14 mouse cellular contexts compared by ENCODE assay signal in the genomic region with DNA sequence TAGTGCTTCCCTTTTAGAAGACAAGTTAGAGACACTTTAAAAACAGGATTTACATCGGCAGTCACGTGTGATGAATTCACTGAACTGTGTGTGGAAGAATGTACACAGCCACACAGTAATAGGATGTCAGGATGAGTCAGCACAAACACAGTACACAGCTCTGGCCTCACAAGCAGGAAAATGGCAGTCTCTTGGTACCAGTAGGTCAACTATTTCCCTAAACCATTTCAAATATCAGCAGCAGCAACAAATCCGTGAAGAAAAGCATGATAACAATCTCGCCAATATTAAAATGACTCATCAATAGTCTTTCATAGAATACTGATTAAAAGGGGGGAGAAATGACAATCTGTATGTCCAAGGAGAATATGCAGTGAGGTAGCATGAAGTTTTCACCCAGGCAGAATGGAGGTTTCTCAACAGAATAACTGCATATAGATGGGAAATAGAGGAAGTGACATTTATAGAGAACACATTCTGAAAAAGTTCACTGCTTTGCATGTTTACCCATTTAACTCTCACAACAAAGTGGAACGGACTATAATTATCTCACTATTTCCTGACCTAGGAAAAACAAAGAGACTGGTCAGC. TPM values are rescaled to one million over a fixed set of nuclear protein-coding genes. Genes with fewer than 3 reads are reported as not detected.
DNase-seq lines count a peak whose midpoint lies in the region; ATAC-seq and TF ChIP-seq lines count a peak whose summit lies in the region.
"Had no signal": no experiment of that assay in that cellular context is flagged by ENCODE, and none has a peak within 500 bp of the region (broad histone marks: within the 10 kb centered on the region; RNA-seq: fewer than 3 reads in every experiment).

No protein-coding gene starts in this region.

- H3K36me3 ChIP-seq in spleen, adult 2 months (ENCODE audit: control insufficient read depth, insufficient read depth, low read length), result no peaks in the 10 kb centered on the region
- H3K36me3 ChIP-seq in ES-E14 (ENCODE audit: control insufficient read depth, insufficient read depth, low read length, poor library complexity, severe bottlenecking), result no peaks in the 10 kb centered on the region
- H3K36me3 ChIP-seq: intestine, embryonic 15.5 days; midbrain, embryonic 13.5 days; neural tube, embryonic 13.5 days had no signal

- no peak for TF ChIP-seq POLR2A in spleen, adult 2 months (IDR thresholded peaks at IDR 0.05; ENCODE audit: low read depth, low read length)

- no peaks in the 10 kb centered on the region for H3K27me3 ChIP-seq in spleen, adult 2 months (ENCODE audit: control insufficient read depth, insufficient read depth, low read length)
- H3K27me3 ChIP-seq: intestine, embryonic 15.5 days; midbrain, embryonic 13.5 days; neural tube, embryonic 13.5 days had no signal

- H3K9me3 ChIP-seq in ES-E14 (ENCODE audit: control insufficient read depth, insufficient read depth, low read depth, low read length), result no peaks in the 10 kb centered on the region
- H3K9me3 ChIP-seq: intestine, embryonic 15.5 days; midbrain, embryonic 13.5 days; neural tube, embryonic 13.5 days had no signal

- peak; percentile 33 to 65 for DNase-seq in spleen, adult 2 months (ENCODE audit: low read depth in 1 of 2, low spot score in 2 of 2)
- no peak for DNase-seq in spleen, postnatal 14 days (ENCODE audit: low spot score in 2 of 2)
- DNase-seq in ES-E14 (ENCODE audit: low read depth, low spot score), result no peak
- no peak for DNase-seq in gastrocnemius, postnatal 14 days
- no peak for DNase-seq in ovary, postnatal 14 days (ENCODE audit: low spot score)
- no peak for DNase-seq in adrenal gland, postnatal 36 days
- DNase-seq: cerebellum, postnatal 10 days; right cerebral cortex, postnatal 4 days had no signal

- 37% methylated on average over 5 of the region's 5 CpGs for WGBS in spleen, adult 2 months

- peak; percentile 71 for ATAC-seq in common myeloid progenitor, adult 5-6 weeks (replicated peaks; ENCODE audit: low read depth, poor library complexity, severe bottlenecking)
- ATAC-seq: forebrain, embryonic 14.5 days; intestine, embryonic 15.5 days; midbrain, embryonic 13.5 days had no signal

- peaks cover 8% of the 10 kb centered on the region; the same call in 1 of the 2 replicates for H3K4me1 ChIP-seq in spleen, adult 2 months (ENCODE audit: control insufficient read depth, insufficient read depth, insufficient read length)
- no peaks in the 10 kb centered on the region for H3K4me1 ChIP-seq in ES-E14 (ENCODE audit: control insufficient read depth in 2 of 2, insufficient read depth in 2 of 2, low read length in 2 of 2, poor library complexity in 1 of 2)
- H3K4me1 ChIP-seq: intestine, embryonic 15.5 days; midbrain, embryonic 13.5 days; neural tube, embryonic 13.5 days had no signal

- H3K4me3 ChIP-seq in spleen, adult 2 months (ENCODE audit: extremely low read depth, insufficient read depth, insufficient read length), result no peak overlapping the region
- no peak overlapping the region for H3K4me3 ChIP-seq in ES-E14 (ENCODE audit: insufficient read depth in 1 of 2, low read depth in 1 of 2, low read length in 2 of 2, poor library complexity in 1 of 2, severe bottlenecking in 1 of 2)
- H3K4me3 ChIP-seq: intestine, embryonic 15.5 days; midbrain, embryonic 13.5 days; neural tube, embryonic 13.5 days had no signal

- TF ChIP-seq CTCF in spleen, adult 2 months (IDR thresholded peaks at IDR 0.05; ENCODE audit: extremely low read depth, insufficient read depth, insufficient read length, insufficient replicate concordance), result no peak

- no peak overlapping the region for H3K9ac ChIP-seq in ES-E14 (ENCODE audit: insufficient read depth, low read depth, low read length, poor library complexity, severe bottlenecking)
- H3K9ac ChIP-seq: intestine, embryonic 15.5 days; lung, embryonic 14.5 days; midbrain, embryonic 13.5 days; neural tube, embryonic 13.5 days had no signal

- peak overlapping the region; percentile 40; the same call in 1 of the 2 replicates for H3K27ac ChIP-seq in spleen, adult 2 months (ENCODE audit: insufficient read depth, low read length)
- H3K27ac ChIP-seq in ES-E14 (ENCODE audit: insufficient read depth, low read depth, low read length, poor library complexity, severe bottlenecking), result no peak overlapping the region
- H3K27ac ChIP-seq: intestine, embryonic 15.5 days; midbrain, embryonic 13.5 days; neural tube, embryonic 13.5 days had no signal

- in situ Hi-C loops in ES-E14 (cut with MboI; ENCODE audit: low sequenced_read_pairs in 2 of 2, unreplicated experiment in 2 of 2), result no loop called here

- intact Hi-C loops in gastrocnemius, postnatal 14 days (cut with DNase I; ENCODE audit: low total_unique reads), result no loop called here

TF ChIP-seq in ES-E14, 5 proteins besides CTCF, POLR2A, EP300 and RAD21:
- no peak for TF ChIP-seq HCFC1 (IDR thresholded peaks at IDR 0.05; ENCODE audit: borderline replicate concordance, insufficient read depth, low read length)
- TF ChIP-seq MAFK (IDR thresholded peaks at IDR 0.05; ENCODE audit: insufficient read depth, low read depth, low read length), result peak; percentile 34; the same call in 1 of the 2 replicates

RNA-seq across cellular contexts. Expression of a gene that starts 35.2 kb away (rescaled TPM):
- polyA plus RNA-seq in spleen, adult 2 months (2012; rRNA removed), result 2.8 and 4.2 TPM in 2 replicates
- total RNA-seq in ES-E14 (2012; rRNA removed), result 1.8 and 8.1 TPM in 2 replicates
- total RNA-seq in common myeloid progenitor, adult 5-6 weeks (2017), result 14.7 and 16.9 TPM in 2 replicates
- total RNA-seq in gastrocnemius, postnatal 14 days (2021), result 1 to 10 TPM; 1.3 to 1.4 TPM
- total RNA-seq in adrenal gland, postnatal 36 days (2021), result 10 to 100 TPM; 35.5 to 45.3 TPM

Comparison
In these comparisons a context has a peak if more than half of its experiments do, and no peak if none do; other contexts are left out.
1. DNase-seq: peak in spleen, adult 2 months (2 of 2); none in spleen, postnatal 14 days (0 of 2), ES-E14 (single experiment), gastrocnemius, postnatal 14 days (single experiment), ovary, postnatal 14 days (single experiment) and adrenal gland, postnatal 36 days (0 of 2).